24 mouse cellular contexts compared by ENCODE assay signal in the genomic region with DNA sequence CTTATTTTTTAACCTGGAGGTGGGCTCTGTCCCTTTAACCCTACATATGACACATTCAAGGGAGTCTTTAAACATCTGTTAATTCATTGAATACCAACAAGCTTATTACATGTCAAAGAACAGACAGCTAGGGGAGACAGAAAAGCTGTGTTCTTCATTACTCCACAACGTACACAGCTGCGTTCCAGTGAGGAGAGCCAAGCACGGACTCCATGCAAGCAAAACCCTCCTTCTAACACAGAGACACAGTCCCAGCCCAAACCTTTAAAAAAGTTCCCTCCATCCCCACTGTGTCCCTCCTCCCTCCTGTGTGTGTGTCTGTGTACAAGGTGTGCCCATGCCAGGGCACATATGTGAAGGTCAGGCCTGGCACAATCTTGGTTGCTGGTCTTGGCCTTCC. TPM values are rescaled to one million over a fixed set of nuclear protein-coding genes. Genes with fewer than 3 reads are reported as not detected.
DNase-seq lines count a peak whose midpoint lies in the region; ATAC-seq lines count a peak whose summit lies in the region.
"Had no signal": no experiment of that assay in that cellular context is flagged by ENCODE, and none has a peak within 500 bp of the region (broad histone marks: within the 10 kb centered on the region; RNA-seq: fewer than 3 reads in every experiment).

No protein-coding gene starts in this region.

- DNase-seq in lung, postnatal 36 days: no peak
- DNase-seq in midbrain, embryonic 11.5 days (ENCODE audit: low spot score, missing footprints): peak; percentile 14
- no peak for DNase-seq in testis, postnatal 10 days (ENCODE audit: low spot score)
- DNase-seq: adrenal gland, adult 2 months; adrenal gland, postnatal 10 days; adrenal gland, postnatal 25 days; cerebellum, adult 11 months; cerebellum, adult 18-20 months; cerebellum, adult 8-10 months; cerebellum, adult 9-11 months; cerebellum, postnatal 14 days; cerebellum, postnatal 36 days; embryo, embryonic 11 days had no signal

- H3K4me3 ChIP-seq in lung, embryonic 16.5 days (ENCODE audit: low read length): no peak overlapping the region
- H3K4me3 ChIP-seq in midbrain, embryonic 11.5 days (ENCODE audit: low read depth, low read length): no peak overlapping the region
- no peak overlapping the region for H3K4me3 ChIP-seq in midbrain, embryonic 16.5 days (ENCODE audit: low read depth, low read length)
- no peak overlapping the region for H3K4me3 ChIP-seq in stomach, embryonic 15.5 days (replicated peaks)
- no peak overlapping the region for H3K4me3 ChIP-seq in stomach, embryonic 16.5 days (replicated peaks; ENCODE audit: low read length)
- H3K4me3 ChIP-seq: embryonic facial prominence, embryonic 13.5 days; embryonic facial prominence, embryonic 15.5 days; erythroblast, embryonic 14.5 days; forebrain, embryonic 10.5 days; forebrain, embryonic 12.5 days had no signal

- peaks cover 2% of the 10 kb centered on the region; the same call in 1 of the 2 replicates for H3K27me3 ChIP-seq in lung, embryonic 16.5 days (ENCODE audit: control insufficient read depth, insufficient read depth, low read depth, low read length)
- no peaks in the 10 kb centered on the region for H3K27me3 ChIP-seq in midbrain, embryonic 11.5 days (ENCODE audit: control insufficient read depth, insufficient read depth, low read length)
- no peaks in the 10 kb centered on the region for H3K27me3 ChIP-seq in midbrain, embryonic 16.5 days (ENCODE audit: control insufficient read depth, insufficient read depth, low read depth, low read length)
- no peaks in the 10 kb centered on the region for H3K27me3 ChIP-seq in stomach, embryonic 15.5 days (replicated peaks)
- H3K27me3 ChIP-seq in stomach, embryonic 16.5 days (ENCODE audit: control insufficient read depth, insufficient read depth, low read length): no peaks in the 10 kb centered on the region
- H3K27me3 ChIP-seq: forebrain, embryonic 12.5 days had no signal

- WGBS in lung, embryonic 16.5 days: 70% methylated on average over 3 of the region's 3 CpGs
- WGBS in midbrain, embryonic 11.5 days: 82% methylated on average over 3 of the region's 3 CpGs
- WGBS in midbrain, embryonic 16.5 days: 76% methylated on average over 3 of the region's 3 CpGs
- 49% methylated on average over 3 of the region's 3 CpGs for WGBS in stomach, embryonic 15.5 days
- 67% methylated on average over 3 of the region's 3 CpGs for WGBS in stomach, embryonic 16.5 days

- H3K4me1 ChIP-seq in lung, embryonic 16.5 days (replicated peaks; ENCODE audit: control insufficient read depth, insufficient read depth, low read length): 0 out of 2 replicates have a peak, but pooled peaks cover 2% of the 10 kb centered on the region
- no peaks in the 10 kb centered on the region for H3K4me1 ChIP-seq in midbrain, embryonic 11.5 days (ENCODE audit: control insufficient read depth, insufficient read depth, low read length)
- no peaks in the 10 kb centered on the region for H3K4me1 ChIP-seq in midbrain, embryonic 16.5 days (ENCODE audit: control insufficient read depth, insufficient read depth, low read length)
- H3K4me1 ChIP-seq in stomach, embryonic 15.5 days: no peaks in the 10 kb centered on the region; the same call in 1 of the 2 replicates
- 0 out of 2 replicates have a peak, but pooled peaks cover 3% of the 10 kb centered on the region for H3K4me1 ChIP-seq in stomach, embryonic 16.5 days (ENCODE audit: control insufficient read depth, insufficient read depth, low read length)
- H3K4me1 ChIP-seq: embryonic facial prominence, embryonic 13.5 days; embryonic facial prominence, embryonic 15.5 days; forebrain, embryonic 10.5 days; forebrain, embryonic 12.5 days had no signal

- ATAC-seq in lung, embryonic 16.5 days (ENCODE audit: low read depth): peak; percentile 76
- no peak for ATAC-seq in midbrain, embryonic 11.5 days (ENCODE audit: low FRiP score)
- no peak for ATAC-seq in midbrain, embryonic 16.5 days
- ATAC-seq in stomach, embryonic 15.5 days (ENCODE audit: insufficient read depth, low FRiP score, low read depth): no peak
- ATAC-seq in stomach, embryonic 16.5 days (ENCODE audit: insufficient read depth, low FRiP score): peak; percentile 73; the same call in 1 of the 2 replicates
- ATAC-seq: forebrain, embryonic 14.5 days had no signal

- H3K4me2 ChIP-seq in lung, embryonic 16.5 days (ENCODE audit: low read depth, low read length): no peak overlapping the region
- H3K4me2 ChIP-seq in midbrain, embryonic 11.5 days: no peak overlapping the region
- no peak overlapping the region for H3K4me2 ChIP-seq in midbrain, embryonic 16.5 days (ENCODE audit: low read length)
- H3K4me2 ChIP-seq in stomach, embryonic 15.5 days: no peak overlapping the region
- no peak overlapping the region for H3K4me2 ChIP-seq in stomach, embryonic 16.5 days (ENCODE audit: low read depth, low read length)
- H3K4me2 ChIP-seq: embryonic facial prominence, embryonic 13.5 days; embryonic facial prominence, embryonic 15.5 days; forebrain, embryonic 12.5 days had no signal

- no peak overlapping the region for H3K27ac ChIP-seq in lung, embryonic 16.5 days (ENCODE audit: low read length)
- H3K27ac ChIP-seq in midbrain, embryonic 11.5 days (ENCODE audit: low read depth, low read length): no peak overlapping the region
- no peak overlapping the region for H3K27ac ChIP-seq in midbrain, embryonic 16.5 days (ENCODE audit: low read length)
- peak overlapping the region; percentile 8; the same call in 1 of the 2 replicates for H3K27ac ChIP-seq in stomach, embryonic 15.5 days
- peak overlapping the region; percentile 46; the same call in 1 of the 2 replicates for H3K27ac ChIP-seq in stomach, embryonic 16.5 days (ENCODE audit: low read length)
- H3K27ac ChIP-seq: embryonic facial prominence, embryonic 13.5 days; embryonic facial prominence, embryonic 15.5 days; forebrain, embryonic 10.5 days; forebrain, embryonic 12.5 days had no signal

- H3K9me3 ChIP-seq in lung, embryonic 16.5 days (ENCODE audit: control insufficient read depth, low read length): no peaks in the 10 kb centered on the region
- no peaks in the 10 kb centered on the region for H3K9me3 ChIP-seq in midbrain, embryonic 11.5 days (ENCODE audit: control insufficient read depth, low read length)
- H3K9me3 ChIP-seq in midbrain, embryonic 16.5 days (replicated peaks; ENCODE audit: control insufficient read depth, low read length, poor library complexity, severe bottlenecking): no peaks in the 10 kb centered on the region
- H3K9me3 ChIP-seq in stomach, embryonic 15.5 days: no peaks in the 10 kb centered on the region
- H3K9me3 ChIP-seq in stomach, embryonic 16.5 days (replicated peaks; ENCODE audit: control insufficient read depth, low read length): no peaks in the 10 kb centered on the region
- H3K9me3 ChIP-seq: embryonic facial prominence, embryonic 13.5 days; embryonic facial prominence, embryonic 15.5 days; forebrain, embryonic 10.5 days; forebrain, embryonic 12.5 days had no signal

- no peaks in the 10 kb centered on the region for H3K36me3 ChIP-seq in lung, embryonic 16.5 days (ENCODE audit: control insufficient read depth, insufficient read depth, low read length)
- H3K36me3 ChIP-seq in midbrain, embryonic 11.5 days (ENCODE audit: control insufficient read depth, insufficient read depth, low read length): no peaks in the 10 kb centered on the region
- no peaks in the 10 kb centered on the region for H3K36me3 ChIP-seq in midbrain, embryonic 16.5 days (ENCODE audit: control insufficient read depth, insufficient read depth, low read length)
- H3K36me3 ChIP-seq in stomach, embryonic 15.5 days: no peaks in the 10 kb centered on the region
- no peaks in the 10 kb centered on the region for H3K36me3 ChIP-seq in stomach, embryonic 16.5 days (ENCODE audit: control insufficient read depth, insufficient read depth, low read length)
- H3K36me3 ChIP-seq: embryonic facial prominence, embryonic 13.5 days; embryonic facial prominence, embryonic 15.5 days; forebrain, embryonic 10.5 days; forebrain, embryonic 12.5 days had no signal

- H3K9ac ChIP-seq in lung, embryonic 16.5 days (ENCODE audit: low read length): no peak overlapping the region
- no peak overlapping the region for H3K9ac ChIP-seq in midbrain, embryonic 11.5 days (ENCODE audit: low read length)
- no peak overlapping the region for H3K9ac ChIP-seq in midbrain, embryonic 16.5 days (ENCODE audit: low read depth, low read length)
- no peak overlapping the region for H3K9ac ChIP-seq in stomach, embryonic 15.5 days
- H3K9ac ChIP-seq in stomach, embryonic 16.5 days (ENCODE audit: low read length): no peak overlapping the region; the same call in 1 of the 2 replicates
- H3K9ac ChIP-seq: embryonic facial prominence, embryonic 13.5 days; embryonic facial prominence, embryonic 15.5 days; forebrain, embryonic 12.5 days had no signal

RNA-seq across cellular contexts. Expression of gene Irf8, which starts 30.0 kb away (rescaled TPM):
- polyA plus RNA-seq in lung, embryonic 16.5 days (2015; fragmentation: Nextera tagmentation; extraction: Ambion mirVana): 19.1 and 22.5 TPM in 2 replicates
- polyA plus RNA-seq in midbrain, embryonic 11.5 days (2014; fragmentation: Nextera tagmentation; extraction: Ambion mirVana): 4.7 and 4.9 TPM in 2 replicates
- polyA plus RNA-seq in midbrain, embryonic 16.5 days (2015; fragmentation: Nextera tagmentation; extraction: Ambion mirVana): 3.9 TPM in 2 replicates
- 21.8 and 23.0 TPM in 2 replicates for polyA plus RNA-seq in stomach, embryonic 15.5 days (2015; fragmentation: Nextera tagmentation; extraction: Ambion mirVana)
- polyA plus RNA-seq in stomach, embryonic 16.5 days (2015; fragmentation: Nextera tagmentation; extraction: Ambion mirVana): 22.3 and 25.4 TPM in 2 replicates
- polyA plus RNA-seq: C2C12 had no signal

RNA-seq across cellular contexts. Expression of gene Emc8, which starts 37.8 kb away (rescaled TPM):
- 237 and 248 TPM in 2 replicates for polyA plus RNA-seq in lung, embryonic 16.5 days (2015; fragmentation: Nextera tagmentation; extraction: Ambion mirVana)
- polyA plus RNA-seq in midbrain, embryonic 11.5 days (2014; fragmentation: Nextera tagmentation; extraction: Ambion mirVana): 292 and 306 TPM in 2 replicates
- polyA plus RNA-seq in midbrain, embryonic 16.5 days (2015; fragmentation: Nextera tagmentation; extraction: Ambion mirVana): 99.5 and 105 TPM in 2 replicates
- polyA plus RNA-seq in stomach, embryonic 15.5 days (2015; fragmentation: Nextera tagmentation; extraction: Ambion mirVana): 208 and 227 TPM in 2 replicates
- 215 TPM in 2 replicates for polyA plus RNA-seq in stomach, embryonic 16.5 days (2015; fragmentation: Nextera tagmentation; extraction: Ambion mirVana)

RNA-seq across cellular contexts. Expression of gene Cox4i1, which starts 38.2 kb away (rescaled TPM):
- polyA plus RNA-seq in lung, embryonic 16.5 days (2015; fragmentation: Nextera tagmentation; extraction: Ambion mirVana): 1,058 and 1,114 TPM in 2 replicates
- polyA plus RNA-seq in midbrain, embryonic 11.5 days (2014; fragmentation: Nextera tagmentation; extraction: Ambion mirVana): 937 and 953 TPM in 2 replicates
- 1,051 and 1,134 TPM in 2 replicates for polyA plus RNA-seq in midbrain, embryonic 16.5 days (2015; fragmentation: Nextera tagmentation; extraction: Ambion mirVana)
- 1,112 and 1,167 TPM in 2 replicates for polyA plus RNA-seq in stomach, embryonic 15.5 days (2015; fragmentation: Nextera tagmentation; extraction: Ambion mirVana)
- 1,110 and 1,163 TPM in 2 replicates for polyA plus RNA-seq in stomach, embryonic 16.5 days (2015; fragmentation: Nextera tagmentation; extraction: Ambion mirVana)

RNA-seq across cellular contexts. Expression of gene Gm27021, which starts 38.3 kb away (rescaled TPM):
- 2.5 and 3.2 TPM in 2 replicates for polyA plus RNA-seq in lung, embryonic 16.5 days (2015; fragmentation: Nextera tagmentation; extraction: Ambion mirVana)
- polyA plus RNA-seq in midbrain, embryonic 11.5 days (2014; fragmentation: Nextera tagmentation; extraction: Ambion mirVana): 3.4 and 3.5 TPM in 2 replicates
- polyA plus RNA-seq in midbrain, embryonic 16.5 days (2015; fragmentation: Nextera tagmentation; extraction: Ambion mirVana): 4.7 and 5.6 TPM in 2 replicates
- 2.0 and 3.0 TPM in 2 replicates for polyA plus RNA-seq in stomach, embryonic 15.5 days (2015; fragmentation: Nextera tagmentation; extraction: Ambion mirVana)
- polyA plus RNA-seq in stomach, embryonic 16.5 days (2015; fragmentation: Nextera tagmentation; extraction: Ambion mirVana): 1.9 and 2.0 TPM in 2 replicates

RNA-seq across cellular contexts. Expression of gene 1190005I06Rik, which starts 58.8 kb away (rescaled TPM):
- polyA plus RNA-seq in lung, embryonic 16.5 days (2015; fragmentation: Nextera tagmentation; extraction: Ambion mirVana): 4.5 and 5.4 TPM in 2 replicates
- polyA plus RNA-seq in midbrain, embryonic 11.5 days (2014; fragmentation: Nextera tagmentation; extraction: Ambion mirVana): 2.9 and 4.4 TPM in 2 replicates
- polyA plus RNA-seq in midbrain, embryonic 16.5 days (2015; fragmentation: Nextera tagmentation; extraction: Ambion mirVana): 18.2 and 22.2 TPM in 2 replicates
- polyA plus RNA-seq in stomach, embryonic 15.5 days (2015; fragmentation: Nextera tagmentation; extraction: Ambion mirVana): 2.4 and 3.8 TPM in 2 replicates
- 3.4 TPM in 2 replicates for polyA plus RNA-seq in stomach, embryonic 16.5 days (2015; fragmentation: Nextera tagmentation; extraction: Ambion mirVana)

Comparison
In these comparisons a context has a peak if more than half of its experiments do, and no peak if none do; other contexts are left out.
1. ATAC-seq: peak in lung, embryonic 16.5 days (single experiment) and stomach, embryonic 16.5 days (single experiment); none in midbrain, embryonic 11.5 days (single experiment), midbrain, embryonic 16.5 days (single experiment) and stomach, embryonic 15.5 days (single experiment).
2. H3K27ac ChIP-seq: peak in stomach, embryonic 15.5 days (single experiment) and stomach, embryonic 16.5 days (single experiment); none in lung, embryonic 16.5 days (single experiment), midbrain, embryonic 11.5 days (single experiment) and midbrain, embryonic 16.5 days (single experiment).